Mouse (Mus musculus): ENCODE data around the gene Ndufs7. TPM values are rescaled to one million over a fixed set of nuclear protein-coding genes. Genes with fewer than 3 reads are reported as not detected.

The Ndufs7 gene
- total and polyA plus RNA-seq, 3 experiments = 377 to 458 TPM; not detected in 1

DNA sequence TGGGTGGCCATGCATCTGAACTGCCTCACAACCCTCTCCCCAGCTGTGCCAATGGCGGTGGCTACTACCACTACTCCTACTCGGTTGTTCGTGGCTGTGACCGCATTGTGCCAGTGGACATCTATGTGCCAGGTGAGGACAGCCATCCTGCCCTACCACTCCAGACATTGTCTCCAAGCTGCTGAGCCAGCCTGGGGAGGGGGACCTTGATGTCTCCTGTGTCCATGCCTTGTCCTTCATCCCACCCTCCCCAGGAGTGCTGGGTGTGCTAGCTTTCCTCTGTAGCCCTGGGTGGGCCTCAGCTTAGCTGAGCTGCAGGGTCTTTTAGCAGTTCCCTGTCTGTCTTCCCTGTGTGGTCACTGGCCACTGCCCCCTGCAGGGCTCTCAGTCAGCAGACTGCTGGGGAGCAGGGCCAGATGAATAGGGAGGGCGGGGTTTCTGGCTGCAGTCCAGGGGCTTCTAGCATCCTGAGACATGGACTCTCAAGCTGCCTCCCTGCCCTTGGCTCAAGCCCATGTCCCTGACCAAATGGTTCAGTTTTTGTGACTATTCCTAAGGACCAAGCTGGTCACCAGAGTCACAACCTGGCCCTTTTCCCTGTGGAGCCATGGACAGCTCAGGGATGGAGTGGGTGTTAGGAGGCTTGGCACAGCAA is 7.1 kb downstream of the Ndufs7 start:
- H3K4me3 ChIP-seq (ENCODE audit: control insufficient read depth in 1 of 2, insufficient read depth in 1 of 2, low read depth in 2 of 2, low read length in 2 of 2) = no peak overlapping the region
- H3K36me3 ChIP-seq (ENCODE audit: control insufficient read depth in 1 of 2, insufficient read depth in 2 of 2, low read length in 2 of 2) = no peaks in the 10 kb centered on the region
- peaks cover 3% of the 10 kb centered on the region; the same call in 1 of the 2 replicates for H3K79me2 ChIP-seq (ENCODE audit: control insufficient read depth, insufficient read depth, low read length, poor library complexity)
- no peaks in the 10 kb centered on the region for H3K27me3 ChIP-seq (ENCODE audit: control insufficient read depth in 1 of 2, insufficient read depth in 2 of 2, low read length in 2 of 2)
- H3K4me1 ChIP-seq (ENCODE audit: control insufficient read depth in 1 of 2, insufficient read depth in 2 of 2, low read length in 2 of 2) = peaks cover 0 to 7% of the 10 kb centered on the region in 2 experiments; a peak in 2 of 4 replicates
- TF ChIP-seq ELF1 (IDR thresholded peaks at IDR 0.05; ENCODE audit: low read depth, low read length) (no peak), RAD21 (IDR thresholded peaks at IDR 0.05; ENCODE audit: low read depth, low read length) (no peak)
- DNase-seq (ENCODE audit: low read depth, low spot score) = no peak
- H3K9ac ChIP-seq (ENCODE audit: control insufficient read depth, low read depth, low read length, poor library complexity, severe bottlenecking) = no peak overlapping the region
- H3K9me3 ChIP-seq (replicated peaks; ENCODE audit: insufficient read depth, low read length) = no peaks in the 10 kb centered on the region
- H3K27ac ChIP-seq (ENCODE audit: control insufficient read depth, low read depth, low read length) = no peak overlapping the region

DNA sequence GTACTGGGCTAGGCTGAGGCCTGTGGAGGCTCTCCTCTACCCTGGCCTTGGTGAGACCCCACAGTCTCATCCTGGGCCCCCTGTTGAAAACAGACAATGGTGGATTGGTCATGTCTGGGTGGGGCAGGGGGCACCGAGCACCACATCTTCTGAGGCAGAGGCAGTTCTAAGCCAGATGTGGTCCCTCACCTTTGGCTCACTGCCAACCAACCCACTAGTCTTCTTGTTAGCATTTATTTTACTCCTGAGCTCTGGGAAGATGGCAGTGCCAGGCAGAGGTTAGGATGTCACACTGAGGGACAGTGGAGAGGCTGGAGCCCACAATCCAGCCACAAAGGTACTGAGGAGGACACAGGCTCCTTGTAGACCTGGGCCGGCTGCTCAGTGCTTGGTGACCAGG is 9.0 kb downstream of the Ndufs7 start:
- Histone ChIP-seq H3K36me3 (ENCODE audit: control insufficient read depth in 1 of 2, insufficient read depth in 2 of 2, low read length in 2 of 2) (no peaks in the 10 kb centered on the region; a peak in 1 of 4 replicates), H3K79me2 (ENCODE audit: control insufficient read depth, insufficient read depth, low read length, poor library complexity) (no peaks in the 10 kb centered on the region; the same call in 1 of the 2 replicates), H3K9ac (ENCODE audit: control insufficient read depth, low read depth, low read length, poor library complexity, severe bottlenecking) (no peak overlapping the region), H3K27ac (ENCODE audit: control insufficient read depth, low read depth, low read length) (no peak overlapping the region), H3K4me3 (ENCODE audit: control insufficient read depth in 1 of 2, insufficient read depth in 1 of 2, low read depth in 2 of 2, low read length in 2 of 2) (no peak overlapping the region), H3K4me1 (ENCODE audit: control insufficient read depth in 1 of 2, insufficient read depth in 2 of 2, low read length in 2 of 2) (peaks cover 0 to 9% of the 10 kb centered on the region in 2 experiments; a peak in 2 of 4 replicates), H3K9me3 (replicated peaks; ENCODE audit: insufficient read depth, low read length) (no peaks in the 10 kb centered on the region), H3K27me3 (ENCODE audit: control insufficient read depth in 1 of 2, insufficient read depth in 2 of 2, low read length in 2 of 2) (no peaks in the 10 kb centered on the region)
- TF ChIP-seq ZC3H11A (IDR thresholded peaks at IDR 0.05; ENCODE audit: low read depth, low read length) = no peak
- TF ChIP-seq TBP (IDR thresholded peaks at IDR 0.05; ENCODE audit: low read depth, low read length) = no peak
- TF ChIP-seq KAT2A (conservative IDR thresholded peaks at IDR 0.05; ENCODE audit: low read depth, low read length) = no peak
- no peak for TF ChIP-seq SMC3 (IDR thresholded peaks at IDR 0.05; ENCODE audit: low read depth, low read length)
- TF ChIP-seq SIN3A (IDR thresholded peaks at IDR 0.05; ENCODE audit: low read length) = no peak
- TF ChIP-seq NRF1 (IDR thresholded peaks at IDR 0.05; ENCODE audit: insufficient read depth, low read depth, low read length, poor library complexity, severe bottlenecking) = no peak
- no peak for TF ChIP-seq MAFK (IDR thresholded peaks at IDR 0.05; ENCODE audit: borderline replicate concordance, low read depth, low read length)
- no peak for TF ChIP-seq UBTF (IDR thresholded peaks at IDR 0.05; ENCODE audit: borderline replicate concordance, insufficient read depth, low read depth, low read length)
- TF ChIP-seq USF2 (IDR thresholded peaks at IDR 0.05; ENCODE audit: borderline replicate concordance in 1 of 2, insufficient read depth in 1 of 2, low read depth in 1 of 2, low read length in 2 of 2) = no peak
- no peak for TF ChIP-seq ZNF384 (IDR thresholded peaks at IDR 0.05; ENCODE audit: low read depth, low read length)
- no peak for TF ChIP-seq E2F4 (IDR thresholded peaks at IDR 0.05; ENCODE audit: borderline replicate concordance, low read depth, low read length)
- TF ChIP-seq ZMIZ1 (IDR thresholded peaks at IDR 0.05; ENCODE audit: low read depth, low read length) = no peak
- TF ChIP-seq MYB (IDR thresholded peaks at IDR 0.05; ENCODE audit: low read depth, low read length) = no peak
- no peak for TF ChIP-seq CTCF (IDR thresholded peaks at IDR 0.05 in 2 of 3, conservative IDR thresholded peaks at IDR 0.05 in 1 of 3; ENCODE audit: control insufficient read depth in 1 of 3, insufficient read depth in 1 of 3, low read depth in 2 of 3, low read length in 3 of 3, poor library complexity in 1 of 3, severe bottlenecking in 1 of 3)
- TF ChIP-seq MEF2A (IDR thresholded peaks at IDR 0.05; ENCODE audit: extremely low read depth, insufficient replicate concordance, low read depth, low read length, poor library complexity, severe bottlenecking) = no peak
- TF ChIP-seq POLR2AphosphoS5 (IDR thresholded peaks at IDR 0.05; ENCODE audit: borderline replicate concordance, low read depth, low read length) = no peak
- TF ChIP-seq ZKSCAN1 (IDR thresholded peaks at IDR 0.05; ENCODE audit: low read depth, low read length) = no peak
- no peak for TF ChIP-seq TAL1 (IDR thresholded peaks at IDR 0.05; ENCODE audit: low read length)
- no peak for DNase-seq (ENCODE audit: low read depth, low spot score)

Measured in MEL (cell line).